Mouse (Mus musculus) lung, postnatal 36 days (tissue): ENCODE data around the gene Syne2.
A peak's percentile ranks its signal among the peaks of the same experiment; 100 is the strongest.

Source experiments
- DNase-seq: peaks from one replicate; pipeline ENCODE4 v3.0.0; 2022; ENCODE audit warnings: mixed read lengths

Gene Syne2

GRCm38 (mm10) chr12:75952011-75952410 is 134.1 kb downstream of the Syne2 start:
- no peak for DNase-seq

- DNase-seq, result peak; percentile 11
These were observed 148.7 kb downstream of the Syne2 start for GRCm38 (mm10) chr12:75966441-75967195.

GRCm38 (mm10) chr12:75979079-75979478 is 161.1 kb downstream of the Syne2 start:
- DNase-seq, result peak; percentile 15

- no peak for DNase-seq
These were observed 165.4 kb downstream of the Syne2 start for GRCm38 (mm10) chr12:75983336-75983735.

DNA sequence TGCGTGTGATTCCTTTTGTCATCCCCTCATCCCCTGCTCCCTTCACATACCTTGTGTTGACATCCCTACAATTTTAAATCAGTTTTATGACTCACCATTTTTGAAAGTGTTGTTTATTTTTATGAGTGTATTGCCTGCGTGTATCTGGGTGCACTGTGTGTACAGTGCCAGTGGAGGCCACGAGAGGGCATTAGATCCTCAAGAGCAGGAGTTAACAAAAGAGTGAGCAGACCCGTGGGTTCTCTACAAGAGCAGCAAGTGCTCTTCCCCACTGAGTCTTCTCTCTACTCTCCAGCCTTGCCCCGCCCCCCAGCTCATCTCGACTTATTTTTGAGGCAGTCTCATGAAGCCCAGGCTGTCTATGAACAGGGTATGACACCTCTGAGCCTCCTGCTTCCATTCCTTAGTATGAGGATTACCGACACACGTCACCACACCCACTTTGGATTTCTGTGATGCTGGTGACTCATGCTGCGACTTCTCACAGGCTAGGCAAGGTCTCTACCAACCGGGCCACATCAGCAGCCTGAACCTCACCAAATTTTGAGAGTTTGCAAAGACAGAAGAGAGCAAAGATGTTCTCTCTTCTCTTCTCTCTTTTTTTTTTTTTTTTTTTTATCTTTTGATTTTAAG is 174.4 kb downstream of the Syne2 start:
- peak; percentile 37 for DNase-seq

- no peak for DNase-seq
These were observed 175.0 kb downstream of the Syne2 start for GRCm38 (mm10) chr12:75992946-75993345.

DNA sequence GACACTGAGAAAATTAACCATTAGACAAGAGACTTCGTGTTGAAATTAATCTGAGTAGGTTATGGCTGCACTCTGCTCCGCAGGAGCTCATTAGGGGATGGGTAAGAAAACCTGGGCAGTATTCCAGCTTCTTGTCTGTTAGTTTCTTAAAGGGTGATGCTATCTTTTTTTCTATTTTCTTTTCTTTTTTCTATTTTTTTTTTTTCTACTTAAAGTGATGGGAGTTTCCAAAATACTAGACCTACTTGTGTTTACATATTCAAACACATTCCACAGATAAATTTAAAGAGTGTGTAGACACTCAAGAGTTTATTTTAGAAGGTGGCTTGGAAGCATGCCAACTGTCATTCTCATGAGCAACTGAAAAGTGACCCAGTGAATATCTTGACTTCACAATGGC is 177.2 kb downstream of the Syne2 start:
- DNase-seq, result peak; percentile 78

GRCm38 (mm10) chr12:75997547-75997946 is 179.6 kb downstream of the Syne2 start:
- DNase-seq, result no peak

GRCm38 (mm10) chr12:75998416-75998815 is 180.5 kb downstream of the Syne2 start:
- DNase-seq, result no peak

GRCm38 (mm10) chr12:76004697-76005249 is 186.8 kb downstream of the Syne2 start:
- peak; percentile 90 for DNase-seq

- peak; percentile 32 for DNase-seq
These were observed 191.1 kb downstream of the Syne2 start for GRCm38 (mm10) chr12:76008991-76009390.

DNA sequence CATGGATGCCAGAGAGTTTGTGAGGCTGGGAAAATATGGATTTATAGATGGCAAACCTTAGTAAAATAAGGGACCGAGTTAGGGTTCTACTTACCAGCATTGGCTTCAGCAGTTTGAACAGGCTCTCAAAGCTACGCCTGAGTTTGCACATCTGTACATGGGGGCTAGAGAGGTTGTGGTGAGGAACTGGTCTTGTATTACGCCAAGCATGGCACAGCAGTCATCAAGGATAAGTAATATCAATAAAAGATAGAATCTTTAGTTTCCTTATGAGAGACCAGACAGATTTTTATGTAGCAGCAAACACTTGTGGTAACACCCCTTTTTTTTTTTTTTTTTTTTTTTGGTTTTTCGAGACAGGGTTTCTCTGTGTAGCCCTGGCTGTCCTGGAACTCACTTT is 194.9 kb downstream of the Syne2 start:
- DNase-seq, result no peak

GRCm38 (mm10) chr12:76013480-76013879 is 195.5 kb downstream of the Syne2 start:
- DNase-seq, result no peak

DNA sequence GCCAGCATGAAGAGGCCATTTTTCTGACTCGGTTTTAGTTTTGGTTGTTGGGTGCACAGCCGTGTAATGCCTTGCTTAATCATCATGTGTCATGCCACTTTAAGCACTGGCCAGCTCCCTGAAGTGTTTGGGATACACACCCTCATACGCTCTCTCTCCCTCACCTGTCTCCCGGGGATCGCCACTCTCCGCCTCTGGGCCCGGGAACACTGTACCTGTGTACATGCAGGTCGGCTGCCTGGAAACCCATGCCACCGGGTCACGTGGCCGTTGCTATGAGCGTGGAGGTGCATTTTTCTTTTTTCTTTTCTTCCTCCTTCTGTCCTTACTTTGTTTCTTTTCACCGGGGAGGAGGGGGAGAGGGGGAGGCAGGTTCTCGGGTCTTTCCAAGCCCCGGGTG is 197.1 kb downstream of the Syne2 start:
- peak; percentile 77 for DNase-seq

DNA sequence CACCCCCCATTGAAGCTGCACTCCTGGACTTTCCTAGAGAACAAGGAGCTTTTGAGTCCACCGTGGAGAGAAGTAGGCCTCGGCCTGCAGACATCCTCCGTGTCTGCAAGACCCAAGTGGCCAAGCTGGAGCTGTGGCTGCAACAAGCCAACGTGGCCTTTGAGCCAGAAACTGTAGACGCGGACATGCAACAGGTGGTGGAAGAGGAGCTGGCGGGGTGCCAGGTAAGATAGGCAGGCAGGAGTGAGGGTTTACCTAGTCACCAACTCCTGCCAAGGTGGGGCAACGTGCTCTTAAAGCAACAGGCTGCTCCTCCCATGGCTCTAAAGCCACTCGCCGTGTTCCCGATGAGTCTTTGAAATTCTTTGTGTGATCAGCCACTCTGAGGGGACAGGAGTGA is 197.6 kb downstream of the Syne2 start:
- DNase-seq, result peak; percentile 65

- peak; percentile 82 for DNase-seq
These were observed 198.5 kb downstream of the Syne2 start for GRCm38 (mm10) chr12:76016123-76017101.

- DNase-seq, result no peak
These were observed 200.7 kb downstream of the Syne2 start for GRCm38 (mm10) chr12:76018640-76019039.

- no peak for DNase-seq
These were observed 224.4 kb downstream of the Syne2 start for GRCm38 (mm10) chr12:76042301-76042700.

DNA sequence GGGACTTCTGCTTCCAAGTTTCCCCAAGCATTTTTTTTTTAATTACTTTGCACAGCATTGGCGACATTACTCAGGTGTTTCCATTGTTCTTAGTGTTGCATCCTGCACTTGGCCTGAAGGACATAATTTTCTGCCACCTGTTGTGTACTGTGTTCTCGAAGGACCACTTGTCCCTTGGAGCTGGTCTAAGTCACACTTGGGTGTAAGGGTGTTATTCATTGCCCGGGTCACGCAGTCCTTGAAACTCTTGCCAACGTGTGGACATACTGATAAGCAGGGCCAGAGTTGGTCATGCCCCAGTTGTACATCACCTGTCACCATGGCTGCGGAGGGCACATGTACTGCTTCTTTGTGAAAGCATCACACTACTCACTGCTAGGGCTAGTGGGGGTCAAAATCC is 228.6 kb downstream of the Syne2 start:
- peak; percentile 89 for DNase-seq

- peak; percentile 47 for DNase-seq
These were observed 230.0 kb downstream of the Syne2 start for GRCm38 (mm10) chr12:76047921-76048320.

GRCm38 (mm10) chr12:76048672-76049071 is 230.7 kb downstream of the Syne2 start:
- no peak for DNase-seq

GRCm38 (mm10) chr12:76049343-76049742 is 231.4 kb downstream of the Syne2 start:
- DNase-seq, result no peak

DNA sequence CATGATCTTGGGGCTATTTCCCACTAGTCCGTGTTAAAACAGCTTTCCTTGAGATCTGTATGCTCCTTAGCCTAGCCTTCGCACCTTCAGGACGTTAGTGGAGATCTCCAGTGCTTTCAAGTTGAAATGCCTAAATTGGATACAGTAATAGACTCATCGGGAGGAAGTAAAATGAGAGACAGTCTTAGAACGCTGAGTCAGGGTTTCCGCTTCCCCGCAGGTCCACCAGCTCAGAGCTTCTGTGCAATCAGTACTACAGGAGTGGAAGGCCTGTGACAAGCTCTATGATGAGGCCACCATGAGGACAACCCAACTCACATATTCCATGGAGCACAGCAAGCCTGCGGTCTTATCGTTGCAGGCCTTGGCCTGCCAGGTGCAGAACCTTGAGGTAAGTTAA is 233.9 kb downstream of the Syne2 start:
- DNase-seq, result no peak
